Mouse (Mus musculus): ENCODE data around the gene Vdac2.

DNA sequence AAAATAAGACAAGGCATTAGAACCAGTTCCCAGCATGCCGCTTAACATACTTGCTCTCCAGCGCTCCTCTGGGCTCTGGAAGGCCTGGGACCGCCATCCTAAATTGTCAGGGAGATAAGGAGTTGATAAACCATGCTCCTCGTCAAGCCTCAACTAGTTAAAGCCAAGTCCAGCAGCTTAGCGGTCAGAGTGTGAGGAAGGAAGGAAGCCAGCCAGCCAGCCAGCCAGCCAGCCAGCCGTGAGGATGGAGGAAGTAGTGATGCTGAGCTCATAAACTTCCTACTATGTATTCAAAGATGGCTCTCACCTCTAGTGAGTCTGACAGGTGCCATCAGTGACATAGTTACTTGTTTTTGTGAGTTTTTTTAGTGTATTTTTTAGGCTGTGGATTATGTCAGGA is 18.2 kb downstream of the Vdac2 start:
- TF ChIP-seq CTCF (IDR thresholded peaks at IDR 0.05; ENCODE audit: low read depth, low read length) (no peak), POLR2A (IDR thresholded peaks at IDR 0.05; ENCODE audit: extremely low read depth, insufficient read depth, low read length) (no peak)
